Mouse (Mus musculus) frontal cortex, postnatal 36 days (tissue): ENCODE measurements around the gene Slc10a7.
"Not testable (repeated sequence)": the region's sequence is repeated elsewhere in the genome, so short reads cannot be mapped to it uniquely, and the experiment has no call there.

Experiments
- DNase-seq, 2 experiments: peaks; one replicate each; pipeline ENCODE4 v3.0.0; 2022; ENCODE audit warnings: low spot score in 2 of 2

The Slc10a7 gene

GRCm38 (mm10) chr8:78545153-78545817, 36.1 kb downstream of the Slc10a7 start:
- DNase-seq, result not testable (repeated sequence)

- no peak for DNase-seq
Observed at GRCm38 (mm10) chr8:78549971-78550751, 41.0 kb downstream of the Slc10a7 start.

- no peak for DNase-seq
Observed at GRCm38 (mm10) chr8:78550752-78551134, 41.6 kb downstream of the Slc10a7 start.

GRCm38 (mm10) chr8:78555817-78556216, 46.7 kb downstream of the Slc10a7 start:
- no peak for DNase-seq

- no peak for DNase-seq
Observed at GRCm38 (mm10) chr8:78556773-78557434, 47.8 kb downstream of the Slc10a7 start.

GRCm38 (mm10) chr8:78561620-78562019, 52.5 kb downstream of the Slc10a7 start:
- no peak for DNase-seq

- no peak for DNase-seq
Observed at GRCm38 (mm10) chr8:78563466-78564058, 54.4 kb downstream of the Slc10a7 start.

GRCm38 (mm10) chr8:78564200-78564599, 55.1 kb downstream of the Slc10a7 start:
- no peak for DNase-seq

GRCm38 (mm10) chr8:78568196-78568595, 59.0 kb downstream of the Slc10a7 start:
- no peak for DNase-seq

GRCm38 (mm10) chr8:78571528-78571927, 62.4 kb downstream of the Slc10a7 start:
- no peak for DNase-seq

GRCm38 (mm10) chr8:78574207-78574606, 65.1 kb downstream of the Slc10a7 start:
- DNase-seq, result no peak

- no peak for DNase-seq
Observed at GRCm38 (mm10) chr8:78577569-78577968, 68.4 kb downstream of the Slc10a7 start.

- DNase-seq, result no peak
Observed at GRCm38 (mm10) chr8:78578036-78578435, 68.9 kb downstream of the Slc10a7 start.

GRCm38 (mm10) chr8:78584011-78584776, 75.0 kb downstream of the Slc10a7 start:
- DNase-seq, result no peak

- DNase-seq, result no peak
Observed at GRCm38 (mm10) chr8:78584863-78585262, 75.7 kb downstream of the Slc10a7 start.

- no peak for DNase-seq
Observed at GRCm38 (mm10) chr8:78595481-78595908, 86.3 kb downstream of the Slc10a7 start.

- no peak for DNase-seq
Observed at GRCm38 (mm10) chr8:78598237-78598636, 89.1 kb downstream of the Slc10a7 start.

GRCm38 (mm10) chr8:78603084-78603483, 93.9 kb downstream of the Slc10a7 start:
- DNase-seq, result no peak

GRCm38 (mm10) chr8:78604426-78604825, 95.3 kb downstream of the Slc10a7 start:
- DNase-seq, result no peak

- DNase-seq, result no peak
Observed at GRCm38 (mm10) chr8:78609301-78609700, 100.2 kb downstream of the Slc10a7 start.

- no peak for DNase-seq
Observed at GRCm38 (mm10) chr8:78611019-78611418, 101.9 kb downstream of the Slc10a7 start.
